In the genomic region with DNA sequence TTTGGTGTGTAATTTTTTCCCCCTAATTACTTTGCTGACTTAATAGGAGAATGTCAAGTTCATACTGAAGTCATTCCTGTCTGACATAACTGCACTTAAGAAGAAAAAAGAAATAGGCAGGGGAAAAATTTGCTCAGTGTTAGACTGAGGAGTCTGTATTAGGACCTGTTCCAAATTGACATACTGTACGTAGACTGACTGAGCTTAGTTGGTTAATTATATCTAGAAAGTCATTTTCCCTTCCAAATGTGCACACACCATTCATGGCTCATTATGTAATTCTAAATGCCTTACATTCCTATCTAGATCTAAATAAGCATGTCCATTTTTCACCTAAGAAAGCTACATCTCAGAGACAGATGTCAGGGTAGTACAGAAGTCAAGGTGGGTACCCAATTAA, we compare ENCODE assay signal across 21 mouse cellular contexts.
DNase-seq lines count a peak whose midpoint lies in the region; ATAC-seq and TF ChIP-seq lines count a peak whose summit lies in the region.
"Had no signal": no experiment of that assay in that cellular context is flagged by ENCODE, and none has a peak within 500 bp of the region (broad histone marks: within the 10 kb centered on the region; RNA-seq: fewer than 3 reads in every experiment).

No protein-coding gene starts in this region.

- no peaks in the 10 kb centered on the region for H3K27me3 ChIP-seq in forebrain, embryonic 14.5 days (replicated peaks; ENCODE audit: control insufficient read depth, insufficient read depth, low read length)
- H3K27me3 ChIP-seq in forebrain, embryonic 10.5 days (ENCODE audit: poor library complexity, severe bottlenecking) = no peaks in the 10 kb centered on the region
- no peaks in the 10 kb centered on the region for H3K27me3 ChIP-seq in kidney, embryonic 15.5 days
- H3K27me3 ChIP-seq: embryonic facial prominence, embryonic 15.5 days; hindbrain, embryonic 15.5 days had no signal

- no peak overlapping the region for H3K9ac ChIP-seq in forebrain, embryonic 14.5 days (ENCODE audit: low read length)
- no peak overlapping the region for H3K9ac ChIP-seq in kidney, embryonic 15.5 days
- H3K9ac ChIP-seq: embryonic facial prominence, embryonic 15.5 days; hindbrain, embryonic 15.5 days had no signal

- TF ChIP-seq CTCF in brain, embryonic 14.5 days (IDR thresholded peaks at IDR 0.05; ENCODE audit: borderline replicate concordance, extremely low read depth, insufficient read depth, insufficient read length) = no peak

- no peak overlapping the region for H3K4me2 ChIP-seq in forebrain, embryonic 14.5 days (ENCODE audit: low read length)
- H3K4me2 ChIP-seq in kidney, embryonic 15.5 days = no peak overlapping the region
- H3K4me2 ChIP-seq: embryonic facial prominence, embryonic 15.5 days; heart, embryonic 11.5 days; hindbrain, embryonic 15.5 days had no signal

- H3K36me3 ChIP-seq in forebrain, embryonic 14.5 days (ENCODE audit: control insufficient read depth, insufficient read depth, low read length) = no peaks in the 10 kb centered on the region
- H3K36me3 ChIP-seq in forebrain, embryonic 10.5 days (replicated peaks) = no peaks in the 10 kb centered on the region
- H3K36me3 ChIP-seq in kidney, embryonic 15.5 days = no peaks in the 10 kb centered on the region
- H3K36me3 ChIP-seq: embryonic facial prominence, embryonic 15.5 days; hindbrain, embryonic 10.5 days; hindbrain, embryonic 15.5 days had no signal

- no peaks in the 10 kb centered on the region for H3K4me1 ChIP-seq in forebrain, embryonic 14.5 days (ENCODE audit: control insufficient read depth, insufficient read depth, low read length)
- no peaks in the 10 kb centered on the region for H3K4me1 ChIP-seq in forebrain, embryonic 10.5 days
- H3K4me1 ChIP-seq in kidney, embryonic 15.5 days = no peaks in the 10 kb centered on the region
- H3K4me1 ChIP-seq: embryonic facial prominence, embryonic 15.5 days; hindbrain, embryonic 10.5 days; hindbrain, embryonic 15.5 days had no signal

- peak; percentile 37 for DNase-seq in forebrain, embryonic 14.5 days (ENCODE audit: low spot score)
- no peak for DNase-seq in forebrain, embryonic 10.5 days (ENCODE audit: extremely low spot score, low spot score)
- peak; percentile 38 for DNase-seq in kidney, adult 9 months
- peak; percentile 42 for DNase-seq in brain, embryonic 14.5 days (ENCODE audit: low read depth)
- DNase-seq in urinary bladder, postnatal 4 days (ENCODE audit: low spot score in 2 of 2) = no peak
- no peak for DNase-seq in spleen, adult 12 weeks (ENCODE audit: low spot score)
- DNase-seq: adrenal gland, adult 2 months; adrenal gland, postnatal 25 days; cerebellum, adult 11 months; cerebellum, adult 8-10 months; cerebellum, postnatal 14 days; embryo, embryonic 11 days; gastrocnemius, postnatal 10 days; heart, adult 2 months had no signal

- no peak overlapping the region for H3K27ac ChIP-seq in forebrain, embryonic 14.5 days (ENCODE audit: low read depth, low read length)
- H3K27ac ChIP-seq in forebrain, embryonic 10.5 days = no peak overlapping the region
- H3K27ac ChIP-seq in kidney, embryonic 15.5 days = no peak overlapping the region
- H3K27ac ChIP-seq: embryonic facial prominence, embryonic 15.5 days; heart, adult 2 months; hindbrain, embryonic 10.5 days; hindbrain, embryonic 15.5 days had no signal

- TF ChIP-seq POLR2A in brain, embryonic 14.5 days (IDR thresholded peaks at IDR 0.05; ENCODE audit: borderline replicate concordance, extremely low read depth, insufficient read depth, insufficient read length, poor library complexity, severe bottlenecking) = no peak

- WGBS in forebrain, embryonic 14.5 days = 70% methylated on average over 1 of the region's 1 CpGs
- 84% methylated on average over 1 of the region's 1 CpGs for WGBS in forebrain, embryonic 10.5 days
- WGBS in kidney, embryonic 15.5 days = 59% methylated on average over 1 of the region's 1 CpGs

- H3K4me3 ChIP-seq in forebrain, embryonic 14.5 days (ENCODE audit: low read depth, low read length) = no peak overlapping the region
- no peak overlapping the region for H3K4me3 ChIP-seq in forebrain, embryonic 10.5 days
- no peak overlapping the region for H3K4me3 ChIP-seq in kidney, embryonic 15.5 days (replicated peaks)
- H3K4me3 ChIP-seq: embryonic facial prominence, embryonic 15.5 days; erythroblast, embryonic 14.5 days; heart, adult 2 months; hindbrain, embryonic 10.5 days; hindbrain, embryonic 15.5 days had no signal

- ATAC-seq in forebrain, embryonic 14.5 days = peak; percentile 29; the same call in 1 of the 2 replicates
- ATAC-seq in kidney, embryonic 15.5 days (replicated peaks; ENCODE audit: low FRiP score) = no peak
- ATAC-seq: intestine, embryonic 16.5 days had no signal

- H3K9me3 ChIP-seq in forebrain, embryonic 14.5 days (replicated peaks; ENCODE audit: control insufficient read depth, low read length) = no peaks in the 10 kb centered on the region
- no peaks in the 10 kb centered on the region for H3K9me3 ChIP-seq in forebrain, embryonic 10.5 days
- H3K9me3 ChIP-seq in kidney, embryonic 15.5 days (replicated peaks) = no peaks in the 10 kb centered on the region
- H3K9me3 ChIP-seq: embryonic facial prominence, embryonic 15.5 days; hindbrain, embryonic 10.5 days; hindbrain, embryonic 15.5 days had no signal

Comparison
In these comparisons a context has a peak if more than half of its experiments do, and no peak if none do; other contexts are left out.
1. DNase-seq: peak in forebrain, embryonic 14.5 days (single experiment), kidney, adult 9 months (single experiment) and brain, embryonic 14.5 days (single experiment); none in forebrain, embryonic 10.5 days (single experiment), urinary bladder, postnatal 4 days (0 of 2) and spleen, adult 12 weeks (single experiment).